Mouse (Mus musculus) gastrocnemius, postnatal 36 days (tissue): Measurements from ENCODE around the gene Scamp3. TPM values are rescaled to one million over a fixed set of nuclear protein-coding genes. Genes with fewer than 3 reads are reported as not detected.
A peak's percentile ranks its signal among the peaks of the same experiment; 100 is the strongest.

Source experiments
- DNase-seq, 2 experiments: peaks; one replicate each; pipeline ENCODE4 v3.0.0; 2022
- intact Hi-C: fragments of 180-260 bp; cut with DNase I; formaldehyde crosslinking; loops from one replicate; pipeline ENCODE4 v1.15.1; 2025
- long read RNA-seq, 2 experiments: library from polyadenylated mRNA; stranded (forward); transcript quantifications; one replicate each; pipeline ENCODE4 v2.0.0; 2021
- total RNA-seq, 2 experiments: library from RNA; stranded (reverse); gene quantifications; 2 replicates each; pipeline ENCODE4 v1.2.3; 2021

The Scamp3 gene
- total RNA-seq: 10 to 100 TPM; 33.8 to 36.0 TPM
- long read RNA-seq, experiment 1, transcript Scamp3-203 (9 exons, 1,475 nt): minor isoform, 17 of 53 reads
- long read RNA-seq, experiment 1, transcript Scamp3-201 (9 exons, 1,489 nt): major isoform, 26 of 53 reads
- long read RNA-seq, experiment 1, partial matches to known transcripts: 6 of 53 reads
- long read RNA-seq, experiment 1, other reads (novel, unspliced or antisense): 3 of 53 reads
- long read RNA-seq, experiment 2, transcript Scamp3-203 (9 exons, 1,475 nt): major isoform, 34 of 69 reads
- long read RNA-seq, experiment 2, transcript Scamp3-201 (9 exons, 1,489 nt): minor isoform, 32 of 69 reads
- long read RNA-seq, experiment 2, partial matches to known transcripts: 2 of 69 reads
- long read RNA-seq, experiment 2, other reads (novel, unspliced or antisense): 1 of 69 reads

- peak; percentile 73 to 81 for DNase-seq
- intact Hi-C loops: no loop called here
Measured at GRCm38 (mm10) chr3:89177242-89178106, at the start of gene Scamp3. Scamp3 (plus strand) TSS chr3:89177473.

GRCm38 (mm10) chr3:89129908-89130307, 47.4 kb upstream of the Scamp3 start:
- intact Hi-C loops: no loop called here
- no peak for DNase-seq

- intact Hi-C loops: no loop called here
- no peak for DNase-seq
Measured at GRCm38 (mm10) chr3:89131816-89132215, 45.5 kb upstream of the Scamp3 start.

GRCm38 (mm10) chr3:89132285-89133062, 44.8 kb upstream of the Scamp3 start:
- intact Hi-C loops: no loop called here
- no peak for DNase-seq

- DNase-seq: no peak
- intact Hi-C loops: no loop called here
Measured at GRCm38 (mm10) chr3:89133063-89133450, 44.2 kb upstream of the Scamp3 start.

- intact Hi-C loops: no loop called here
- no peak for DNase-seq
Measured at GRCm38 (mm10) chr3:89133752-89134151, 43.5 kb upstream of the Scamp3 start.

GRCm38 (mm10) chr3:89135958-89136357, 41.3 kb upstream of the Scamp3 start, which contains the start of gene Pklr:
Pklr (plus strand) TSS chr3:89136142.
- intact Hi-C loops: no loop called here
- no peak for DNase-seq

GRCm38 (mm10) chr3:89136365-89136764, 40.9 kb upstream of the Scamp3 start:
- intact Hi-C loops: no loop called here
- no peak for DNase-seq

- no peak for DNase-seq
- intact Hi-C loops: no loop called here
Measured at GRCm38 (mm10) chr3:89144821-89145220, 32.5 kb upstream of the Scamp3 start.

GRCm38 (mm10) chr3:89145566-89145965, 31.7 kb upstream of the Scamp3 start:
- intact Hi-C loops: no loop called here
- no peak for DNase-seq

- intact Hi-C loops: no loop called here
- DNase-seq: no peak
Measured at GRCm38 (mm10) chr3:89147101-89147978, 29.9 kb upstream of the Scamp3 start.

- no peak for DNase-seq
- intact Hi-C loops: no loop called here
Measured at GRCm38 (mm10) chr3:89147979-89148311, 29.3 kb upstream of the Scamp3 start.

GRCm38 (mm10) chr3:89148567-89148966, 28.7 kb upstream of the Scamp3 start:
- intact Hi-C loops: no loop called here
- DNase-seq: no peak

- intact Hi-C loops: no loop called here
- DNase-seq: no peak
Measured at GRCm38 (mm10) chr3:89152084-89152835, 25.0 kb upstream of the Scamp3 start.

GRCm38 (mm10) chr3:89156951-89157350, 20.3 kb upstream of the Scamp3 start:
- no peak for DNase-seq
- intact Hi-C loops: loop anchor here (5.0 kb wide), 2 partner anchors 40 to 60 kb away; no protein-coding TSS in a partner anchor

- intact Hi-C loops: loop anchor here (5.0 kb wide), 2 partner anchors 41 to 61 kb away; no protein-coding TSS in a partner anchor
Measured at GRCm38 (mm10) chr3:89158651-89159050, 18.6 kb upstream of the Scamp3 start.

GRCm38 (mm10) chr3:89159211-89159610, 18.1 kb upstream of the Scamp3 start:
- DNase-seq: peak in 1 of 2 experiments; percentile 38
- intact Hi-C loops: loop anchor here (5.0 kb wide), 2 partner anchors 42 to 62 kb away; no protein-coding TSS in a partner anchor

More at GRCm38 (mm10) chr3:89158651-89159050, 18.6 kb upstream of the Scamp3 start:
- DNase-seq: no peak

- intact Hi-C loops: loop anchor here (5.0 kb wide), 2 partner anchors 42 to 62 kb away; no protein-coding TSS in a partner anchor
- peak in 1 of 2 experiments; percentile 25 for DNase-seq
Measured at GRCm38 (mm10) chr3:89159616-89160344, 17.5 kb upstream of the Scamp3 start, which contains the start of gene Hcn3. Hcn3 (minus strand) TSS chr3:89160196.
